Mouse (Mus musculus) brain, embryonic 14.5 days (tissue): ENCODE results near the gene Brinp2.

ENCODE experiments used
- CTCF ChIP-seq: fragments of 200-500 bp; IDR thresholded peaks from 2 replicates; pipeline ENCODE4 v1.5.1; 2012; ENCODE audit warnings: inconsistent platforms, mild to moderate bottlenecking, moderate library complexity, borderline replicate concordance; ENCODE audit not compliant: insufficient read depth, insufficient read length; ENCODE audit errors: extremely low read depth
- POLR2A ChIP-seq: fragments of 200-500 bp; IDR thresholded peaks from 2 replicates; pipeline ENCODE4 v1.6.1; 2012; ENCODE audit warnings: mild to moderate bottlenecking, inconsistent platforms, borderline replicate concordance; ENCODE audit not compliant: poor library complexity, insufficient read depth, insufficient read length, severe bottlenecking; ENCODE audit errors: extremely low read depth

- no peak for TF ChIP-seq CTCF
- no peak for TF ChIP-seq POLR2A
These were observed 137.8 kb downstream of the Brinp2 start for GRCm38 (mm10) chr1:158218294-158218693.
